Mouse (Mus musculus) T-helper 17 cell (primary cell): ENCODE data around the gene Mtif3.

Experiments
- in situ Hi-C, 2 experiments: fragments of 300-600 bp; cut with MboI, MseI; formaldehyde crosslinking; loops; 1 replicate in 1 of 2; 2 replicates in 1 of 2; pipeline ENCODE4 v1.15.1; 2025; ENCODE audit warnings: high pct_unique_total_duplicates in 2 of 2

Mtif3 gene

GRCm38 (mm10) chr5:146956678-146957077, 6.9 kb downstream of the Mtif3 start:
- in situ Hi-C loops = no loop called here

GRCm38 (mm10) chr5:146955651-146956050, 7.9 kb downstream of the Mtif3 start:
- in situ Hi-C loops = no loop called here

- in situ Hi-C loops = no loop called here
Observed at GRCm38 (mm10) chr5:146954576-146954975, 9.0 kb downstream of the Mtif3 start.

DNA sequence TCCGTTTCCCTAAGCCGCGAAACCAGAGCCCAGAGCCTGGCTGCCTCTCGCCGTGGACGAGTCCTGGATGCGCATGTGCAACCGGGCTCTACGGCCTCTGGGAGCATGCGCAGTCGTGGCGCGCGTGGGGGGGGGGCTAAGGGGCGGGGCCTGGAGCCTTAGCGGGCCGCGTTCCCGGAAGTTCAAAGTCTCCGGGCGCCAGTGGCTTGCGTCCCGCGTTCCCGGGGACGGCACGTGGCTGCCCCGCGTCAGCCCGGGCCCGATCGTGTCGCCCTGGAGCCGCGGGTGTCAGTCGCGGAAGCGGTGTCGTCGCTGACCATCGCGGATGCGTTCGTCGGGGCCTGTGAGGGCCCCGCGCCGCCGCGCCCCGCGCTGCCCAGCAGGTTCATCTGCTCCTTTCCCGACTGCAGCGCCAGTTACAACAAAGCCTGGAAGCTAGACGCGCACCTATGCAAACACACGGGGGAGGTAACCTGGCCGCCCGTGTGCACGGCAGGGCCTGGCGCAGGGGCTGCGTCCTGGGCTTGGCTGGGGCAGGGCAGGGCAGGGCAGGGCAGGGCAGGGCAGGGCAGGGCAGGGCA, 15.0 kb downstream of the Mtif3 start, which contains the start of gene Gtf3a:
Gtf3a (plus strand) TSS at position 150 of the 581 bp plus-strand sequence.
- in situ Hi-C loops = loop anchor here (10.0 to 25.0 kb wide), 3 partner anchors 146 to 1389 kb away; partner anchors contain the start of gene Pomp (in 1 of the 2)

DNA sequence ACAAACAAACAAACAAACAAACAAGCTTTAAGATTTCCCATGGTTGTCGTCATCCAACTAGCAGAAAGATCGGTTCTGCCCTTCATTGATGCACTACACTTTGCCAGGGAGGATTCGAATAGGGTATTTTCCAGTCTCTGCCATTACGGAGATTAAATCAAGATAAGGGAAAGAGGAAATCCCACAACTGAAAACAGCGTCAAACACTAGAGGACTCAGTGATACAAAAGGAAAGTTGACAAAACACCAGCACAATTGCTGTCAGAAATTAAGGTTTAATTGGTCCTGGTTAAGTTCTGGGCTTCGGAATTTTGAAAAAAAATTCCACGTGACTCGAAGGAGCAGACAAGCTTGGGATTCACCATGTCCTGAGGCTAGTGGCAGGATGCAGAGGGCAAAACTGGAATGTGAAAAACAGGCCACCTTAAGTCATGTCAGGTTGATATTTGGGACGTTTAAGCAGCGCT, 15.5 kb downstream of the Mtif3 start:
- in situ Hi-C loops = loop anchor here (10.0 to 25.0 kb wide), 3 partner anchors 147 to 1389 kb away; partner anchors contain the start of gene Pomp (in 1 of the 2)

- in situ Hi-C loops = loop anchor here (10.0 to 25.0 kb wide), 3 partner anchors 147 to 1390 kb away; partner anchors contain the start of gene Pomp (in 1 of the 2)
Observed at GRCm38 (mm10) chr5:146947497-146947896, 16.1 kb downstream of the Mtif3 start.

DNA sequence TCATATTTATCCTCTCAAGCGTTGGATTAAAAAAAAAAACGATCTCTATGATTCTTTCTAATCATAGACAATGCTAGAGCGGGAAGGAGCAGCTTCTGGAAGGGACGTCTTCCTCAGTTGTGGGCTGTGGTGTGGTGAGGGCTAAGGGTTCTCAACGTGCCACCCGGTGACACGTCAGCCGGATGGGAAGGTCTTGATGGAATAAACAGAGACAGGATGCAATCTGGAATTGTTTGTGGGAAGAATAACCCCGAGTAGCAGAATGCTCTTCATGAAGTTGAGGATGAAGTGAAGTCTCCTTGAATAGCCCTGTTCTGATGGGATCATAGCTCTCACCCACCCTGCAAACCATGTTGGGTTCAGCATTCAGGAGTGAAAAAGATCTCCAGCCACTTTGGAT, 16.9 kb downstream of the Mtif3 start:
- in situ Hi-C loops = loop anchor here (10.0 to 25.0 kb wide), 3 partner anchors 148 to 1391 kb away; partner anchors contain the start of gene Pomp (in 1 of the 2)

GRCm38 (mm10) chr5:146944568-146944967, 19.0 kb downstream of the Mtif3 start:
- in situ Hi-C loops = loop anchor here (10.0 to 25.0 kb wide), 3 partner anchors 150 to 1393 kb away; partner anchors contain the start of gene Pomp (in 1 of the 2)

GRCm38 (mm10) chr5:146942965-146943364, 20.6 kb downstream of the Mtif3 start:
- in situ Hi-C loops = loop anchor here (10.0 to 25.0 kb wide), 3 partner anchors 152 to 1394 kb away; partner anchors contain the start of gene Pomp (in 1 of the 2)

DNA sequence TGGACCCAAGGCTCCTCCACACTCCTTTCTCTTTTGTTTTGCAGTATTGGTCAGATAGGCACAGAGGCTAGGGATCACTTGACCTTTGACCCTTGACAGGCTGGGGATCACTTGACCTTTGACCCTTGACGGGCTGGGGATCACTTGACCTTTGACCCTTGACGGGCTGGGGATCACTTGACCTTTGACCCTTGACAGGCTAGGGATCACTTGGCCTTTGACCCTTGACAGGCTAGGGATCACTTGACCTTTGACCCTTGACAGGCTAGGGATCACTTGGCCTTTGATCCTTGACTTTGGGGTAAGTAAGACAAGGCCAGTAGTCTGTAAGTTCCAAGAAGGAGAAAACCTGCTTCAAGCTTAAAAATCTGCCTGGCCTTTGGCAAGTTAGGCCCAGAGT, 21.7 kb downstream of the Mtif3 start:
- in situ Hi-C loops = loop anchor here (10.0 to 25.0 kb wide), 3 partner anchors 153 to 1395 kb away; partner anchors contain the start of gene Pomp (in 1 of the 2)

- in situ Hi-C loops = loop anchor here (10.0 to 25.0 kb wide), 3 partner anchors 155 to 1397 kb away; partner anchors contain the start of gene Pomp (in 1 of the 2)
Observed at GRCm38 (mm10) chr5:146940219-146940618, 23.4 kb downstream of the Mtif3 start.

GRCm38 (mm10) chr5:146939109-146939796, 24.3 kb downstream of the Mtif3 start:
- in situ Hi-C loops = loop anchor here in 1 of 2 experiments (25.0 kb wide), 1 partner anchor 1398 kb away; no protein-coding TSS in a partner anchor

DNA sequence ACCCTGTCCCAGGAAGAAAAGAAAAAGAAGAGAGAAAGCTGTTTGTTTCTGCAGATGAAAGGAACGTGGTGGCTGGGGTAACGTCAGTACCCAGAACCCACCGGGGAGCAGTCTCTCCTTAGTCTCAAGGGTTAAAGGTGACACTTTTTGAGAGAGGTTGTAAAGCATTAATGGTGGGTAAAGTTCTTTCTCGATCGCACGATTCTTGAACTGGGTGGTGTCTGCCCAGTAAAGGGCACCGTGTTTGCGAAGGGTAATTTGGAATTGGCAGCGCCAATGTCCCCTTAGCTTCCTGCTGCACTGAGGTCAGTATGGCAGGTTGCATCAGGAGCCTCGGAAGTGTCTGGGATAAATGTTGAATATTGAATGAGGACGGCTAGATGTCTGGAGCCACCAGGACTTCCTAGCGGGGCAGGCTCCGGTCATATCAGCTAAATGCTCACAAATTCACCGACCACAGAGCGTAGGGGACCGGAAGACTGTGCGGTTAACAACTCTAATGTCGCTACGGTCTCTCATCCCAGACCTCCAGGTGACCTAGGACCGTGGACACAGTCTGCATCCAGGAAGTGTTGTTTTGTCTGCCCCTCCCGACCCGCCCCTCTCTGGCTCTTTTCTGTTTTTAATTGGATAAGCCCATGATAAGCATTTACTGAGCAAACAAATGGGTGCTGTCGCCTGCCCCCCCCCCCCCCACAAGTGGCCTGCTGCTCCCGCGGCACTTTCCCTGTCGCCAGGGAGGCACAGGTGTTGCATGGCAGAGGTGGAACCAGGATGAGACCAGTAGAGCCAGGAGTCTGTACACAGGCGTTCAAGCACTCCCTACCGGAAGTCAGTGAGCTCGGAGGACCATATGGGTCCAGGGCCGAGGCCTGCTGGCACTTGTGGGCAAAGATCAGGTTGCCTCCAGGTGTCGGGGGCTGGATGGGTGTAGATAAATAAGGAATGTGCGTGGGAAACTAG, 25.8 kb downstream of the Mtif3 start:
- in situ Hi-C loops = loop anchor here in 1 of 2 experiments (25.0 kb wide), 1 partner anchor 1399 kb away; no protein-coding TSS in a partner anchor

DNA sequence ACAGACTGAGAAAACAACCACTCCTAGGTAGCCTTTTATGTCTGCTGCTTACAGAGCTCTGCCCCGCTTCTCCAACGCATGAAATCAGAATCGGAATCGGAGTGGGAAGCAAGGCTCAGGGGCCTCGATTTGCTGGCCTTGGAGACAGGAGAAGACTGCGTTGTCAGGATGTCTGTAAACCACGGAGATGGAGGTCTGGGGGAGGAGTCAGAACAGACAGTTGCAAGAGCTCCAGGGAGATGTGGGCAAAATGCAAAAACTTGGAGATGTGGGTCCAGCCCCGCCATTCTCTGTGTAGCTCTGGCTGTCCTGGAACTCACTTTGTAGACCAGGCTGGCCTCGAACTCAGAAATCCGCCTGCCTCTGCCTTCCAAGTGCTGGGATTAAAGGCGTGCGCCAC, 30.1 kb downstream of the Mtif3 start:
- in situ Hi-C loops = loop anchor here (5.0 to 25.0 kb wide), 2 partner anchors 299 to 1404 kb away; no protein-coding TSS in a partner anchor

DNA sequence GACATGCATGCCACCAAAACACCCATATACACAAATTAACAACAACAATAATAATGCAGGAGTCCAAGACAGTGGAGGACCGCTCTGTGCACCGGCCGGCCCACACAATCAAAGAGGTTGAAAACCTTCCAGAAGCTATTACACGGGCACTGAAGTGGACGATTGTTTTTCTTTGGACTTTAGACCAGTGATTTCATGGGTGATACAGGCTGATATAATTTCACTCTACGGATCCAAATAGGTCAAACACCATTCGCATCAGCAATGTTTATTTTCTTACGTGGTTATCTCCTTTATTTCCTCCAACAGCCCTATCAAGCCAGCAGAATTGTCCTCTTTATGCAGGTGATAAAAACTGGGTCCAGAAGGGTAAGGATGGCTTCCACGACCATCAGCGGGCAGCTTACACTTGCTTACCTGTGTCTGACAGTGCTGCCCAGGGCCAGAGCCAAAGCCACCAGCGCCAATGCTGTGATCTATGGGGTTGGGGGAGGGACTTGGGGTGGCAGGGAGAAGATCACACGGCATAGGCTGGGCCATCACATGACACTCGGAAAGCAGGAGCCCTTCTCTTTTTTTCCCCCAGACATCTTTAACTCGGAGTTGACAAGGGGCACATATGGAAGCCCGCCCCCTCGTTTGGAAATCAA, 31.6 kb downstream of the Mtif3 start:
- in situ Hi-C loops = loop anchor here (5.0 to 25.0 kb wide), 2 partner anchors 300 to 1405 kb away; no protein-coding TSS in a partner anchor

- in situ Hi-C loops = loop anchor here (5.0 to 25.0 kb wide), 2 partner anchors 301 to 1406 kb away; no protein-coding TSS in a partner anchor
Observed at GRCm38 (mm10) chr5:146931422-146931821, 32.2 kb downstream of the Mtif3 start.

DNA sequence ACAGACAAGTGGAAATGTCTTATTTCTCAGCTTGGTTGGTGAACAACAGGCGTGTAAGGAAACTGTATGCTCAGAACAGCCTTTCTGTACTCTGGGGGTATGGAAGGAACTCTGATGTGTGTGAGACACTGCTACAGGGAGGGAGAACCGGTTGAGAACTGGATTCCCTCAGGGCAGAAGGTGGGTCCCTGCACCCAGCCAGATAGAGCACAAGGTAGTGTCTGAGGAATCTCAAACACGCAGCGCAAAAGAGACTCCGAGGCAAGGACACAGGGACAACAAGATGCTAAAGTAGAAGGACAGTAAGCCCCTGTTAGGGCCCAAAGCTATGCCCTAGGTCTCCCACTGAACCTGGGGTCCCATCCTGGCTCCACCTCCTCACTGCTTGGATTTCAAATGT, 36.9 kb downstream of the Mtif3 start:
- in situ Hi-C loops = loop anchor here in 1 of 2 experiments (10.0 to 25.0 kb wide), 2 partner anchors 1411 to 1872 kb away; no protein-coding TSS in a partner anchor

- in situ Hi-C loops = loop anchor here in 1 of 2 experiments (10.0 kb wide), 1 partner anchor 1869 kb away; no protein-coding TSS in a partner anchor
Observed at GRCm38 (mm10) chr5:146923547-146923946, 40.1 kb downstream of the Mtif3 start.

DNA sequence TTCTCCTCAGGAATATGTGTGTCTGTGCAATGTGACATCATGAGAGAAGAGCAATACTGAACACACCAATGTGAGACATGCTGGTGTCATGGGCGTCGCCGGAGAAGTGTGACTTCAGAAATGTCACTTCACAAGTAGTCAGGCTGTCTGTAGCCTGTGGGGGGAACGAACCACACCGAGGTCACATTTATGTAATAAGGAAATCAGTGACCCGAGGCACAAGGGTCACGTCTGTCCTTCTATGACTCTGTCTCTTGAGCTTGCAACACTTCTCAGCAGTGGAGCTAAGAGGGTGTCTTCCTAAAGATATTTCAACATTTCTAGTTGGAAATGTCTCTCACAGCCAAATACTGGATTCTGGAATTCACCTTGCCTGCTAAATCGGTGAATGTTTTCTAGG, 42.4 kb downstream of the Mtif3 start:
- in situ Hi-C loops = loop anchor here in 1 of 2 experiments (10.0 kb wide), 1 partner anchor 1866 kb away; no protein-coding TSS in a partner anchor
